Mouse (Mus musculus): Measurements from ENCODE around the gene Mettl7a2.
"Not testable (repeated sequence)": the region's sequence is repeated elsewhere in the genome, so short reads cannot be mapped to it uniquely, and the experiment has no call there.

DNA sequence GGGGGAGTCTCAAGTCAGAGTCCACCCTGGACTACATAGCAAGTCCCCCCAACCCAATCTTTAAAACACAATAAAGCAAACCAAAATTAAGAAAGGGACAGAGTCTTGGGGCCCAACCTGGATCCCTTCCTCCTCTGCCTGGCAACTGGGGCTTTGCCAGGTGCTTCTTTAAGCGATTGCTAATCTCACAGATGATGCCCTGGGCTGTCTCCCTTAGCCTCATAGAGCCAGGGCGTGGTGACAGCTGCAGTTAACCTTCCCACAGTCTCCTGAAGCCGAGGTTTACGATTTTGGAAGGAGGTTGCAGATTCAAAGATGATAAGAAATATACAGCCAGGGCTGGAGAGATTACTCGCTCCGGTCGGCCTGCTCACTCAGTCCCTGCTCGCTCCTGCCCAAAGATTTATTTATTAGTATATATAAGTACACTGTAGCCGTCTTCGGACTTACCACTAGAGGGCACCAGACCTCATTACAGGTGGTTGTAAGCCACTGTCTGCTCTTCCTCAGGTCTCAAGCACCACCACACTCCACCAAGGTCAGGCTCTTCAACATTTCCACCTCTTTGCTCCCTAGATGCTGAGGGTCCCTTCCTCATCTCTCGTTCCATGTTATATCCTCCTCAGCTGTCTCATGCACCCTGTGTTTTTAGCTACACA, 45.4 kb upstream of the Mettl7a2 start:
- TF ChIP-seq CTCF (IDR thresholded peaks at IDR 0.05; ENCODE audit: low read depth) = peak; percentile 78
- TF ChIP-seq EP300 (IDR thresholded peaks at IDR 0.05; ENCODE audit: low read depth) = not testable (repeated sequence)

All from liver, embryonic 14.5 days (tissue).